Mouse (Mus musculus): ENCODE data around the gene Irf2bpl.
A peak's percentile ranks its signal among the peaks of the same experiment; 100 is the strongest.

The Irf2bpl gene

DNA sequence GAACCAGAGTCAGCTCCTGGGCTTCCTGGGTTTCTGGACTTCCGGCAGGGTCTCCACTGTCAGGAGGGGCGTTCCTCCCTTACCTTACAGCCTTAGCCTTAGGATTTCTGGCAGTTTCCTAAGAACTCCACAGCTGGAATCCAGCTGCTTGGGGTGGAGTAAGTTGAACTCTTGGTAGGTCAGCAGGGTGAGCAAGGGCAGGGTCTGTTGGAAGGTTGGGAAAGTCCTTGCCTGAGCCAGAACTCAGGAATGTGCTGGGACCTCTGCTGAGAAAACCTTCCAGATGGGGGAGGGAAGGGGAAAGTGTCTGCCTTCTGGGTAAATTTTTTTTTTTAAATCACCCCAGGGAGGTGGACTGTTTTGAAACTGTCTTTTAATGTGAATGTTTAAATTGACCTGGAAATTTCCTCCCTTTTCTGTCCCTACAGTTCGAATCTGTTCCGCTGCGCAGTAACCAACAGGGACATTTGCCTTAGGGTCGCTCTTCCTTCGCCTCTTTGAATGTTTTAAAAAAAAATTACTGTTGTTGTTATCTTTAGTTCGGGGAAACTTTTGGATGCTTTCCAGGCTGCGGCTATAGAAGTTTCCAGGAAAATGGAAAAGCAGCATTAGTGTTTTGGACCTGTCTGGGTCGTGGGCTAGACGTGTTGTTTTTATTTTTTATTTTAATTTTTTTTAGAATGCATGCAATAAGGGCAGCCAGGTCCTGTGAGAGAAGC lies 15.0 kb upstream of the Irf2bpl start:
- no peak for DNase-seq (ENCODE audit: low read depth, low spot score)

- no peak for DNase-seq (ENCODE audit: low read depth, low spot score)
These were observed 13.8 kb upstream of the Irf2bpl start for GRCm38 (mm10) chr12:86898448-86898847.

DNA sequence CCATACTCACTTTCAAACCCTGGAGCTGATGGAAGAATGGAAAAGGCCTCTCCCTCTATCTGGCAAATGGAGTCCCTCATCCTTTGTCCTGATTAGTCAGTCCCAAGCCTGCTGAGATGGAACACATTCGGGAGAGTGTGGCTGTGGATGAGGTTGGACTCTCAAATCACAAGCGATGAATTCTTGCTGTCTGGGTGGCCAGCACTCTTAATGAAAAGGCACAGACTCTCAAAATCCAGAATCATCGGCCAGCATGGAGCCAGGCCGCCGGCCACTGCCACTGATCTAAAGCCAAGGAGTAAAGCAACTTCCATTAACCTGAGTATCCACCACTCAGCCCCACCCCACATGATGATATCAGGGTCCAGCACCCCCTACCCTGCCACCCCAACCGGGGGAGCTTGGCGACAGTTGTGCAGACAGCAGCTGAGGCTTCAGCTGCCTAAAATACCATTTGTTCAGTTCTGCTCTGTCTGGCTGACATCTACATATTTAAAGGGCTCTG lies 13.2 kb upstream of the Irf2bpl start:
- no peak for DNase-seq (ENCODE audit: low read depth, low spot score)

DNA sequence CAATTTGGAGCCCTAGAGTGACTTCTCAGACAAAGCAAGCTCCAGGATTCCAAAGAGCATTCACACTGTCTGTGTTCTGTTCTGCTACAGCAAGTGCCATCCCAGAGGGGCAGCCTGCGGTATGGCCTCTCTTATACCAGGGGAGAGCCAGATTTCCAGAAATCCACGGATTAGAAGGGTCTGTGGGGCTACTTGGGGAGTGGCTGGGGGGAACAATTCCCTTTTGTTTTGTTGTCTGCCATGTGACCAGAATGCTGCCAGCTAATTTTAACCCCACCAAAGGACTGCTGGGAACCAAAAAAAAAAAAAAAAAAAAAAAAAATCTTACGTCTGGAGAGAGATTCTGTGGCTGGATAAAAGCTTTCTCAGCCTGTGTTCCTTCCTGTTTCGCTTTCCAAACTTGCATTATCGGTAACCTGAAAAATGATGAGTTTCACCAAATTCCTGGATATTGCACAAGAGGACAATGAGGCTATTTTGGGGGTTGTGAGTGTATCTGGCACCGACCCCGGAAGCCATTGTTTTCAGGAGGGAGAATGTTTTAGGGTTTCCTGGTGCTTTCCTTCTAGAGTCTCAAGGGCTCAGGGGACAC lies 12.4 kb upstream of the Irf2bpl start:
- no peak for DNase-seq (ENCODE audit: low read depth, low spot score)

GRCm38 (mm10) chr12:86896441-86896890 lies 11.9 kb upstream of the Irf2bpl start:
- peak; percentile 74 for DNase-seq (ENCODE audit: low read depth, low spot score)

- no peak for DNase-seq (ENCODE audit: low read depth, low spot score)
These were observed 11.3 kb upstream of the Irf2bpl start for GRCm38 (mm10) chr12:86895703-86896409.

GRCm38 (mm10) chr12:86894841-86895428 lies 10.3 kb upstream of the Irf2bpl start:
- peak; percentile 86 for DNase-seq (ENCODE audit: low read depth, low spot score)

DNA sequence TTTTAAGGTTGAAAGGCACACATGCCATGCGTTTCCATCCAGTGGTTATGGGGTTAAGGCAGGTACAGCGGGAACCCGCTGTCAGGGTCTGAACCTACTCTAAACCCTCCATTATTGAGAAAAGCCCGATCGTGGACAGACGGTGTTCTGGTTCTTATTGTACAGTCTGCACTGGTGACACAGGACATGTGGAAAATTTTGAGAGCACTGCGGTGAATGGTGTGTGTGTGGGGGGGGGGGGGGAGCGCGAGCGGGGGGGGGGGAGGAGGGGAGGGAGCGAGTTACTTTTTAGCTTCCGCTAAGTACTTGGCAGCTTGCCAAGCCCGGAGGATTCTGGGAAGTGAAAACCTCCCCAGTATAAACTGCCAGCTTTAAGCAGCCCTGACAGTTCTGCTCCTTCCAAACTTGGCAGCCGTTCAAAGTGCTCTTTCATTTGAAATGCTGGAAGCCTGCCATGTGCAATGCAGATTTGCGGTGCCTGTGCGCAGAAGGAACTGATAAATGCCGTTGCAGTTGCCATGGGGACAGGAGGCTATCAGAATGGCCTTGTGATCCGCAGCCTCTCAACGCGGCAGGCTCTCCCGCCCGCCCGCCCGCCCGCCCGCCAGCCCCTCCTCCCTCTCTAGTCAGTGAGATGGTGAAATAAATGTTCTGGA lies 9.7 kb upstream of the Irf2bpl start:
- peak; percentile 99 for DNase-seq (ENCODE audit: low read depth, low spot score)

DNA sequence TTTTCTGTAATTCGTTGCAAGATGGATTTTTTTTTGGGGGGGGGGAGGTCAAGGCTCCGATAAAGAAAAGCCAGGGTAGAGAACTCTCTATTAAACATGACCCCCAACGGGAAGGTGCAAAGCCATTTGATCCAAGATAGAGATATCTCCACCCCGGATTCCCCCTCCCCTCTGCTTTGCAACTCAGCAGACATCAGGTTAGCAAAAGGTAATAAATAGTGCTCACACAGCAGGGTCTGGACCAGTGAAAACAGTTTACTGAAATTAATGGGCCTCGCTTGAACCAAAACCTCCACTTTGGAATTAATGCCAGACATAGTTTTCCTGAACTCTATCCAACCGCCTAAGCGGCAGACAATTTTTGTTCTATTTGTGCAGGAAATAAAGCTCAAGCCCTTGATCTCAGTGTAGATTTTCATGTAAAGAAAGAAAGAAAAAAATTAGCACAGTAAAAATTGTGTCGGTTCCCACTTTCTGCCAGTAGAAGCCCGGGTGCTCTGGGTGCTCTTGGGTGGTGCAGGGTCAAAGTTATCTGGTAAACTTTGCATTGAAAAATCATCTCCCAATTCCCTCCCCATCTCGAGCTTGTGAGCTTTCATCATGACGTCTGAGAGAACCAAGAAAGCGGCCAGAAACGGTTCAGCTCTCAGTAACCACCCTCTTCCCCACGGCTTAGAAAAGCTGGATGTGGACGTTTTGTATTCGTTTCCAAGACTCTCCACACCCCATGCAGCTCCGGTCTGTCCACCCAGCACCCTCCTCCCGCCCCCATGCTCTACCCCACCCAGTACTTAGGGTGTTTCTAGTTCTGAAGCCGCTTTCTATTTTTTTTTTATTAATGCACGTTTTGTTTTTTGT lies 9.0 kb upstream of the Irf2bpl start:
- peak; percentile 74 for DNase-seq (ENCODE audit: low read depth, low spot score)

DNA sequence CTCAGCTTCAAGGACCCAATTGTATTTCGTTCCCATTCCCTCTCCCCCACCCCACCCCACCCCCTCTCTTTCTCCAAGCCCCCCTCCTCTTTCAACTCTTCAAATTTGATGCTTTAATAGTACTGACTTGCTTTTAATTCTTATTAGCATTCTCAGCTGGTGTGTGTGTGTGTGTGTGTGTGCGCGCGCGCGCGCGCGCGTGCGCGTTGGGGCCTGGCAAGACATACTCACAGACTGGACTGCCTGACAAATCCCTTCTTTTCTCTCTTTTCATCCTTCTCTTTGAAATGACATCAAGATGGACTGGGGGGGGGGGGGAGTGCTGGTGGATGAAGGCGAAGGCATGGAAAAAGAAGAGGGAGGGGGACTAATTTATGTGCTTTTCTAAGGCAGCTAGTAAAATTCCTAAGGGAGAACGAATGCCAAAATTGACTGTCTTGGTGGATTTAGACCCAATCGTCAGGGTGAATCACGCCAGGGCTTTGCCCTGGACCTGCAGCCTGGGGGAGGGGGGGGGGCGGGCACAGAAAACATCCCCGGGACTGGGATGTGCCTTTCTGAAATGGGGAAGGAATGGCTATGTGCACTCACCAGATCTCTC lies 8.2 kb upstream of the Irf2bpl start:
- DNase-seq (ENCODE audit: low read depth, low spot score), result no peak

- DNase-seq (ENCODE audit: low read depth, low spot score), result no peak
These were observed 7.4 kb upstream of the Irf2bpl start for GRCm38 (mm10) chr12:86891786-86892702.

DNA sequence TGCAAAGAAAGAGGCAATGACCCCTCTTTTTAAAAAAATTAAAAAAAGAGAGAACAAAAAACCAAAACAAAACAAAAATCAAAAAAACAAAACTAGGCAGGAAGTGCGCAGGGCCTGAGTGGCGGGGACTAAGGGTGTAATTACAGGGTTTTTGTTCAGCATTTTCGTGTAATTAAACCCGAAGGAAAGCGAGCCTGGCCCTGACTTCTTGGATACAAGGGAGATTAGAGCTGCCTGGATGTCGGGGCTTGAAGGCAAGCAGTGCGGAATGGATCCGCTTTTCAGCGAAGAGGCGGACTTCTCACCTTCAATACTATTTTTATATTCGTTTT lies 6.8 kb upstream of the Irf2bpl start:
- DNase-seq (ENCODE audit: low read depth, low spot score), result no peak

DNA sequence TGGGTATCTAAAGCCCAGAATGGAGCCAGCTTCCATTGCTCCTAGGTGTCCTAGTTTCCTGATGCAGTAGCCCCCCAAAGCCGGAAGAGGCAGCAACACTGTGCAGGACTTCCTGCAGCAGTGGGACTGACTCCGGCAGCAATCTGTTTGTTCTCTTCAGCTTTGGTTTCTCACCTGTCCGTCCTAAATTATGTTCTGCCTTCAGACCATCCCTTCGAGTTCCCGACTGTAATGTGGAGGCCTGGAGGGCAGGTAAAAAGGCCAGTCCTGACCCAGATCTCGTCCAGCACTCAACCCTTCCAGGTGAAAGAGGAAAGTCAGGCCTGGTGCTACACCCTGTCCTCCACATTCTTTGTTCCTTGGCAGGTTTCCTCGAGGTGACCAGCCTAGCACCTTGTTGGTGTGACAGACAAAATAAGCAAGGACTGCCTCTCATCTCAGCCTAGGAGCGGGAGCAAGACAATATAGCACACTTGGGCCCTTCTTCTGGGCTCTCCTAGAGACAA lies 6.3 kb upstream of the Irf2bpl start:
- no peak for DNase-seq (ENCODE audit: low read depth, low spot score)

- DNase-seq (ENCODE audit: low read depth, low spot score), result no peak
These were observed 5.6 kb upstream of the Irf2bpl start for GRCm38 (mm10) chr12:86890091-86890720.

DNA sequence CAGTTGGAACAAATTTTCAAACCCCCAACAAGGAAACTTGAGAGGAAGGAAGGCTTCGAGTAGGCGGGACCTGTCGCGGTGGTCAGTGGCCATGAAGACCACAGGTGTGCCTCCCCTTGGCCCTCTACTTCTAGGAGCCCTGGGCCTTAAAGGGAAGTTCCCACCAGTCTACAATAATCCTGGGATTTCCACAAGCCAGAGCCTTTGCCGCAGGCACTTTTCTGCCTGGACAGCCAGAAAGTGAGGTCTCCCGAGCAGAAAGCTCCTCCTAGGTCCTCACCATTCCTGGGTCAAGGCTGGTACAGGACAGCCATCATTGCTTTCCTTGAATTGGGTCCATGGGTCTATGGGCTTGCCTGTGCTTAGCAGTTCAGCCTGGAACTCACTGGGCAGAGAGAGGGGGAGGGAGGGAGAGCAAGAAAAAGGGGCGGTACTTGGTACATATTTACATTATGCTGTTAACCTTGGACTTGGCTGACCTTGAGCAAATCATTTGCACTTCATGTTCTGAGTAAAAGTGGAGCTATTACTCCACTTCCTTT lies 4.6 kb upstream of the Irf2bpl start:
- DNase-seq (ENCODE audit: low read depth, low spot score), result no peak

GRCm38 (mm10) chr12:86888130-86889069 lies 3.8 kb upstream of the Irf2bpl start:
- peak; percentile 87 for DNase-seq (ENCODE audit: low read depth, low spot score)

All from telencephalon, adult 2 months (tissue).